Mouse (Mus musculus) stomach, postnatal 0 days (tissue): ENCODE data around the gene Slc25a15.

Experiments used
- CTCF ChIP-seq: IDR thresholded peaks from 2 replicates; pipeline ENCODE4 v1.5.1; 2016; ENCODE audit warnings: antibody characterized with exemption, low read depth, mild to moderate bottlenecking, moderate library complexity
- EP300 ChIP-seq: optimal IDR thresholded peaks from 2 replicates; pipeline ENCODE3; 2016; ENCODE audit warnings: antibody characterized with exemption

- TF ChIP-seq CTCF (no peak), EP300 (no peak)
Measured at GRCm38 (mm10) chr8:22398142-22398951, at the start of gene Slc25a15.
